9 mouse cellular contexts compared by ENCODE assay signal in genomic region chr1:58746880-58747279, GRCm38 (mm10). TPM values are rescaled to one million over a fixed set of nuclear protein-coding genes. Genes with fewer than 3 reads are reported as not detected.
DNase-seq lines count a peak whose midpoint lies in the region; ATAC-seq lines count a peak whose summit lies in the region.
"Had no signal": no experiment of that assay in that cellular context is flagged by ENCODE, and none has a peak within 500 bp of the region (broad histone marks: within the 10 kb centered on the region; RNA-seq: fewer than 3 reads in every experiment).

No protein-coding gene starts in this region.

- H3K27ac ChIP-seq in midbrain, embryonic 14.5 days (replicated peaks; ENCODE audit: low read depth, low read length), result no peak overlapping the region
- H3K27ac ChIP-seq in midbrain, embryonic 15.5 days, result no peak overlapping the region
- H3K27ac ChIP-seq: midbrain, embryonic 12.5 days had no signal

- H3K4me2 ChIP-seq in midbrain, embryonic 14.5 days (ENCODE audit: low read length), result no peak overlapping the region
- no peak overlapping the region for H3K4me2 ChIP-seq in midbrain, embryonic 15.5 days
- H3K4me2 ChIP-seq: midbrain, embryonic 12.5 days had no signal

- DNase-seq in adrenal gland, adult 2 months, result peak; percentile 26
- no peak for DNase-seq in adrenal gland, postnatal 36 days
- peak; percentile 70 for DNase-seq in midbrain, embryonic 14.5 days
- DNase-seq in cerebellum, postnatal 36 days, result peak; percentile 61 to 74
- peak; percentile 66 to 76 for DNase-seq in kidney, postnatal 25 days
- no peak for DNase-seq in urinary bladder, postnatal 4 days (ENCODE audit: low spot score in 2 of 2)

- no peak overlapping the region for H3K9ac ChIP-seq in midbrain, embryonic 14.5 days (replicated peaks; ENCODE audit: low read length)
- H3K9ac ChIP-seq in midbrain, embryonic 15.5 days, result no peak overlapping the region
- H3K9ac ChIP-seq: midbrain, embryonic 12.5 days had no signal

- peaks cover 7% of the 10 kb centered on the region; the same call in 1 of the 2 replicates for H3K36me3 ChIP-seq in midbrain, embryonic 14.5 days (ENCODE audit: control insufficient read depth, insufficient read depth, low read length)
- H3K36me3 ChIP-seq in midbrain, embryonic 15.5 days (replicated peaks), result no peaks in the 10 kb centered on the region

- H3K4me3 ChIP-seq in midbrain, embryonic 14.5 days (replicated peaks; ENCODE audit: low read depth, low read length), result no peak overlapping the region
- no peak overlapping the region for H3K4me3 ChIP-seq in midbrain, embryonic 15.5 days
- H3K4me3 ChIP-seq: midbrain, embryonic 12.5 days had no signal

- WGBS in midbrain, embryonic 14.5 days, result 69% methylated on average over 9 of the region's 9 CpGs
- WGBS in midbrain, embryonic 15.5 days, result 73% methylated on average over 9 of the region's 9 CpGs

- H3K27me3 ChIP-seq in midbrain, embryonic 14.5 days (ENCODE audit: control insufficient read depth, insufficient read depth, low read length), result no peaks in the 10 kb centered on the region
- no peaks in the 10 kb centered on the region for H3K27me3 ChIP-seq in midbrain, embryonic 15.5 days (replicated peaks)
- H3K27me3 ChIP-seq: midbrain, embryonic 12.5 days had no signal

- no peaks in the 10 kb centered on the region for H3K4me1 ChIP-seq in midbrain, embryonic 14.5 days (ENCODE audit: control insufficient read depth, insufficient read depth, low read length)
- no peaks in the 10 kb centered on the region for H3K4me1 ChIP-seq in midbrain, embryonic 15.5 days
- H3K4me1 ChIP-seq: midbrain, embryonic 12.5 days had no signal

- no peak for ATAC-seq in midbrain, embryonic 14.5 days (ENCODE audit: low FRiP score, low TSS enrichment)
- ATAC-seq in midbrain, embryonic 15.5 days (replicated peaks), result no peak
- ATAC-seq in megakaryocyte progenitor cell, adult 5-6 weeks (replicated peaks; ENCODE audit: poor library complexity), result 0 out of 2 replicates have a peak, but pooled peaks have one; percentile 47

- H3K9me3 ChIP-seq in midbrain, embryonic 14.5 days (ENCODE audit: control insufficient read depth, low read length), result no peaks in the 10 kb centered on the region
- no peaks in the 10 kb centered on the region for H3K9me3 ChIP-seq in midbrain, embryonic 15.5 days
- H3K9me3 ChIP-seq: midbrain, embryonic 12.5 days had no signal

RNA-seq across cellular contexts. Expression of gene Cflar, which starts 35.6 kb away (rescaled TPM):
- 100 to 1,000 TPM in 1 of 2 experiments, 10 to 100 TPM in 1; 97.4 to 113 TPM for total RNA-seq in adrenal gland, adult 2 months (2021)
- 37.3 and 41.7 TPM in 2 replicates for polyA plus RNA-seq in adrenal gland, adult 2 months (2012; rRNA removed)
- 100 to 1,000 TPM; 110 to 114 TPM for total RNA-seq in adrenal gland, postnatal 36 days (2021)
- 11.5 and 16.4 TPM in 2 replicates for polyA plus RNA-seq in midbrain, embryonic 14.5 days (2014; fragmentation: Nextera tagmentation; extraction: Ambion mirVana)
- 15.3 and 16.1 TPM in 2 replicates for polyA plus RNA-seq in midbrain, embryonic 15.5 days (2015; fragmentation: Nextera tagmentation; extraction: Ambion mirVana)
- 60.9 and 71.6 TPM in 2 replicates for total RNA-seq in megakaryocyte progenitor cell, adult 5-6 weeks (2015)
- 87.5 and 121 TPM in 2 replicates for total RNA-seq in megakaryocyte progenitor cell, adult 5-6 weeks (2017)

RNA-seq across cellular contexts. Expression of gene Casp8, which starts 48.3 kb away (rescaled TPM):
- total RNA-seq in adrenal gland, adult 2 months (2021), result 10 to 100 TPM; 15.5 to 22.9 TPM
- polyA plus RNA-seq in adrenal gland, adult 2 months (2012; rRNA removed), result 0.74 and 0.89 TPM in 2 replicates
- total RNA-seq in adrenal gland, postnatal 36 days (2021), result 10 to 100 TPM; 20.3 to 22.3 TPM
- 2.5 and 4.6 TPM in 2 replicates for polyA plus RNA-seq in midbrain, embryonic 14.5 days (2014; fragmentation: Nextera tagmentation; extraction: Ambion mirVana)
- polyA plus RNA-seq in midbrain, embryonic 15.5 days (2015; fragmentation: Nextera tagmentation; extraction: Ambion mirVana), result 5.3 and 5.5 TPM in 2 replicates
- 182 and 183 TPM in 2 replicates for total RNA-seq in megakaryocyte progenitor cell, adult 5-6 weeks (2015)
- 124 and 136 TPM in 2 replicates for total RNA-seq in megakaryocyte progenitor cell, adult 5-6 weeks (2017)

RNA-seq across cellular contexts. Expression of gene Als2cr12, which starts 51.1 kb away (rescaled TPM):
- total RNA-seq in adrenal gland, adult 2 months (2021), result 1 to 10 TPM; 1.1 to 3.4 TPM
- polyA plus RNA-seq in adrenal gland, adult 2 months (2012; rRNA removed), result 0.46 TPM in 1 of 2 replicates, not detected in the other
- total RNA-seq in adrenal gland, postnatal 36 days (2021), result 1 to 10 TPM in 1 of 2 experiments, under 1 TPM in 1; 0.86 to 3.0 TPM
- polyA plus RNA-seq in midbrain, embryonic 14.5 days (2014; fragmentation: Nextera tagmentation; extraction: Ambion mirVana), result not detected in 2 replicates
- polyA plus RNA-seq in midbrain, embryonic 15.5 days (2015; fragmentation: Nextera tagmentation; extraction: Ambion mirVana), result not detected in 2 replicates
- not detected in 2 replicates for total RNA-seq in megakaryocyte progenitor cell, adult 5-6 weeks (2015)
- 0.44 and 0.67 TPM in 2 replicates for total RNA-seq in megakaryocyte progenitor cell, adult 5-6 weeks (2017)
- polyA plus RNA-seq: midbrain, embryonic 12.5 days had no signal

Comparison
In these comparisons a context has a peak if more than half of its experiments do, and no peak if none do; other contexts are left out.
1. DNase-seq: peak in adrenal gland, adult 2 months (single experiment), midbrain, embryonic 14.5 days (single experiment), cerebellum, postnatal 36 days (2 of 2) and kidney, postnatal 25 days (2 of 2); none in adrenal gland, postnatal 36 days (0 of 2) and urinary bladder, postnatal 4 days (0 of 2).
2. RNA of gene Casp8, which starts 48.3 kb away (total RNA-seq): 124 to 183 TPM in megakaryocyte progenitor cell, adult 5-6 weeks; 15.5 to 22.9 TPM in adrenal gland, adult 2 months and 20.3 to 22.3 TPM in adrenal gland, postnatal 36 days; every median in the first group is over 4 times any median in the second.